Mouse (Mus musculus): Measurements from ENCODE around the gene Ap3b1. TPM values are rescaled to one million over a fixed set of nuclear protein-coding genes. Genes with fewer than 3 reads are reported as not detected.

Gene Ap3b1
- polyA plus RNA-seq, 1 experiment from 2014 or later: 51.4 TPM

DNA sequence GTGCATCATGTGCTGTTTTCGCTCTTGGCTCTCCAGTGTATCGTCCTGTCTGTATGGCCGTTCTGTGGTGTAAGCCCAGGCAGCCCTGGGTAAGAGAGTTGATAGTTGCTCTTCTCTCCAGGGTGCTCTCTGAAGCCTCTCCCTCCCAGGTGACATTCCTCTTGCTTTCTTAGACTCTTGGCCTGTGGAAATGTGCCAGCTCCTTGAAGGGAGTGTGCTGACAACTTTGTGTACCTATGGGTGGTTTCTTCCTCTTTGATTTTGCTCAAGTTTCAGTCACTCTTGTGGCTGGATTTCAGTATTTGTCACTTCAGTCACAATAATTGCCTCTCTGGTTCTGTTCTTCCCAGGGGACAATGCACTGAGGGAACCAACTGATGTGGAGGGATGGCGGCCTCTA, 20.2 kb downstream of the Ap3b1 start:
- no peaks in the 10 kb centered on the region for H3K9me3 ChIP-seq
- WGBS: 82% methylated on average over 4 of the region's 4 CpGs
- no peak overlapping the region for H3K4me3 ChIP-seq
- H3K4me1 ChIP-seq: peaks cover 11% of the 10 kb centered on the region; the same call in 1 of the 2 replicates
- H3K27me3 ChIP-seq: no peaks in the 10 kb centered on the region
- no peak for ATAC-seq (ENCODE audit: insufficient number of reproducible peaks, insufficient read depth, low FRiP score, low TSS enrichment)
- no peak overlapping the region for H3K4me2 ChIP-seq (replicated peaks)
- no peak overlapping the region for H3K27ac ChIP-seq
- no peak overlapping the region for H3K9ac ChIP-seq
- H3K36me3 ChIP-seq: no peaks in the 10 kb centered on the region; the same call in 1 of the 2 replicates

DNA sequence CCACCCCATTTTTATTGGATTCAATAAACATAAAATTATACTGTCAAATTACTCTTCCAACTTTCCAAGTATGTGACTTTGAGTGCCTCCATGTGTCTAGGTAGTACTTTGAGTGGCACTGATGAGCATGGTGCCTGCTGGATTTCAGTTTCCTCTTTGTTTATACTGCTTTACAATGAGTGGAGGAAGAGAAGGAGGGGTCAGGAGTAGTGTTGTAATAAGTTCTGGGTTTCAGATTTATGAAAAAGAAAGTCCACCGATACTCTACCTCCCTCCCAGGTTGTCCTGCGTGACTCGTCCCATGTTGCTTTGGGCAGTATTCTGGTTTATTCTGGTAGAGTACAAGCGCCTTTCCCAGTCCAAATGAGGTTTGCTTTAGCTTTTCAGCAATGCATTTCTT, 22.7 kb downstream of the Ap3b1 start:
- Histone ChIP-seq H3K36me3 (no peaks in the 10 kb centered on the region), H3K9me3 (no peaks in the 10 kb centered on the region), H3K9ac (no peak overlapping the region), H3K27me3 (no peaks in the 10 kb centered on the region), H3K4me3 (no peak overlapping the region), H3K4me1 (peaks cover 11% of the 10 kb centered on the region; the same call in 1 of the 2 replicates), H3K27ac (no peak overlapping the region), H3K4me2 (replicated peaks) (no peak overlapping the region)
- no peak for ATAC-seq (ENCODE audit: insufficient number of reproducible peaks, insufficient read depth, low FRiP score, low TSS enrichment)
- 78% methylated on average over 4 of the region's 4 CpGs for WGBS

DNA sequence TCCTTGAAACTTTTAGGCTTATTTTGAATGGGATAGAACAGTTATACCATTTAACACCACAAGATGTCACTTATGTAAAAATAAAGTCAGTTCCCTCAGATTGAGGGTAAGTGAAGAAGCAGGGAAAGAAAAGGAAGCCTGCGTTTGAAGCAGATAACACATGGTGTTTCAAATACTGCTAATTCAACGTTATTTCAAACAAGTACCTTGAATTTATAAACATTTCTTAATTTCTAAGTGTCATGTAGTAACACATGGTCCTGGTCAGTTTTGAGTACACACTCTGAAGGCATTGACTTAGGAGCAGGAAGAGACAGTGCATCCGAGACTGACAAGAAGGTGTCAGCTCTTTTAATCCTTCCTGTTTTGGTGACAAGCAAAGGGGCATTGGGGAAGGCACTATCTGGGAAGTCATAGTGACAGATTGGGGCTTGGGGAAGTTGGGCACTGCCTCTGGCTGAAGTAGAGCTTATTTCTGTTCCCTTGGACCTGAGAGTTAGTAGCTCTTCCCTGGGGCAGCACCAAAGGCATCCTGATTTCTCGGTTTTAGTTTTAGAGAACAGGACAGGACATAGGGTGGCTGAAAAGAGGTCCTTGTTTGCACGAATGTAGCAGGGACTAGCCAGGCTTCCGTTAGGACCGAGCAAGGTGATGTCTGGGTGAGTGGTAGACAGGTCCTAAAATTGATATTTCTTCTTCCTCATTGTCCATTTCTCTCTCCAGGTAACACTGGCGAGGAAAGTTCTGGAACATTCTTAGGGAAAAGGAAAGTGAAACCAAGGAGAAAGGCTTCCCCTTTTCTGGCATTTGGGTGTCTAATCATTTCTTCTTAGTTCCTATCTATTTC, 23.3 kb downstream of the Ap3b1 start:
- 66% methylated on average over 8 of the region's 8 CpGs for WGBS
- Histone ChIP-seq H3K27me3 (no peaks in the 10 kb centered on the region), H3K27ac (no peak overlapping the region), H3K9ac (no peak overlapping the region), H3K4me3 (no peak overlapping the region), H3K4me2 (replicated peaks) (no peak overlapping the region), H3K4me1 (peaks cover 11% of the 10 kb centered on the region; the same call in 1 of the 2 replicates), H3K36me3 (no peaks in the 10 kb centered on the region), H3K9me3 (no peaks in the 10 kb centered on the region)
- no peak for ATAC-seq (ENCODE audit: insufficient number of reproducible peaks, insufficient read depth, low FRiP score, low TSS enrichment)

DNA sequence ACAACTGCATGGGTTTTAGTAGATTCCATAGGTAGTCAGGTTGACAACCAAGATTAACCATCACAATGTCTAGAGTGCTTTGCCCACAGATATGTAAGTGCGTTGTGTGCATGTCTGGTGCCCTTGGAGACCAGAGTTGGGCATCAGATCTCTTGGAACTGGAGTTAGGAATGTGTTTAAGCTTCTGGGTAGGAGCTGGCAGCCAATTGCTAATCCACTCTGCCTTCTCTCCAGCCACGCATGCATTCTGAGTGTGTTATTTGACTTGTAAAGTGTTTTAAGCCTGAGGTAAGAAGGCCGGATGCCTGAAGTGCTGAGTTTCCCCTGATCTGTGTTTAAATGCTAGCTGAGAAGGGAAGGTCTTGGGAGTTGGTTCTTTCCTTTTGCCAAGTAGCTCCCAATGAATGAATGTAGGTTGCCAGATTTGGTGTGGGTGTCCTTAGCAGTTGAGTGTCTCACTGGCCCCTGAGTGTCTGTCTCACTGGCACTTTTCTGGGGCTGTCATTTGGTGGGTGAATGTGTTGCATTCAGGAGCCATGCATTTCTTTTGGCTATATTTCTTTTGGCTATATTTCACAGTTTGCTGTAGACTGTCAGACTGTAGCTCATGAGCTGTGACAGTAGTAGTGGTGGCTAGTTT, 26.3 kb downstream of the Ap3b1 start:
- H3K9ac ChIP-seq: no peak overlapping the region
- H3K27ac ChIP-seq: no peak overlapping the region
- no peaks in the 10 kb centered on the region for H3K27me3 ChIP-seq
- no peaks in the 10 kb centered on the region for H3K36me3 ChIP-seq
- no peaks in the 10 kb centered on the region for H3K9me3 ChIP-seq
- H3K4me2 ChIP-seq (replicated peaks): no peak overlapping the region
- WGBS: 90% methylated on average over 3 of the region's 3 CpGs
- H3K4me1 ChIP-seq: peaks cover 4% of the 10 kb centered on the region; the same call in 1 of the 2 replicates
- no peak for ATAC-seq (ENCODE audit: insufficient number of reproducible peaks, insufficient read depth, low FRiP score, low TSS enrichment)
- H3K4me3 ChIP-seq: no peak overlapping the region

DNA sequence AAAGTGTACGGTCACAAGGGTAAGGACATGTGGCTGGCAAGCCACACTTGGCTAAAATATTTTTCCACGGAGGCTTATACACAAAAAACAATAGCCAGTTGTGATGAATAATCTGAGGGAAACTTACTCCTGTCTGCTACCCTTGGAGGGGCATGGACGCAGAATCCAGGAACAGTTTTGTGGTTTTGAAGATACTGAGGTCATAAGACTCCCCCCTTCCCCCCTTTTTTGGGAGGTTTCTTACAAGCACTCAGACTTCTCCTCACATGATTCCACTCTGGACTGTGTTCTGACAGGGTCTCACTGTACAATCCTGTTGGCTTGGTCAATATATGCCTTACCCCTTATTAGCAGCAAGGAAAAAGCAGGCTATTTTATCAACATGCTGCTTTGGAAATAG, 29.8 kb downstream of the Ap3b1 start:
- Histone ChIP-seq H3K9me3 (no peaks in the 10 kb centered on the region), H3K36me3 (no peaks in the 10 kb centered on the region), H3K4me1 (peaks cover 4% of the 10 kb centered on the region; the same call in 1 of the 2 replicates), H3K27ac (no peak overlapping the region), H3K4me2 (replicated peaks) (no peak overlapping the region), H3K9ac (no peak overlapping the region), H3K4me3 (no peak overlapping the region), H3K27me3 (no peaks in the 10 kb centered on the region)
- no peak for ATAC-seq (ENCODE audit: insufficient number of reproducible peaks, insufficient read depth, low FRiP score, low TSS enrichment)
- 74% methylated on average over 3 of the region's 3 CpGs for WGBS

DNA sequence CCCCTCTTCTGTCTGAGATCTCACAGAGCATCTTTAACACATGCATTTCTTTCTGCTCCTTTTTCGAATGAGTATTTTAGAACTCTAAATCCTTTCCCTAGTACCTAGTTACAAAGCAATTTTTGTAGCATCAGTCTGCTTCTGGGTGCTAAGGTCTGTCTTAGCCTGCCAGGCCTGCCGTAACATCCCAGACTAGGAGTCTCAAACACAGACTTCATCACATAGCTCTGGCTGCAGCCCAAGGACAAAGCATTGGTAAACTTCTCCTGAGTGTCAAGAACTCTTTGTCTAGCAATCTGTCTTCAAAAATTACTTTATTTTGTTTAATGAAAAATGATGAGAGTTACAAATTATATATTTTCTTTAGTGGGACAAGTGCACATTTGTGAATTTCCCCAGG, 30.8 kb downstream of the Ap3b1 start:
- no peak for ATAC-seq (ENCODE audit: insufficient number of reproducible peaks, insufficient read depth, low FRiP score, low TSS enrichment)
- Histone ChIP-seq H3K4me3 (no peak overlapping the region), H3K27ac (no peak overlapping the region), H3K27me3 (no peaks in the 10 kb centered on the region), H3K4me2 (replicated peaks) (no peak overlapping the region), H3K9ac (no peak overlapping the region), H3K9me3 (no peaks in the 10 kb centered on the region), H3K4me1 (peaks cover 4% of the 10 kb centered on the region; the same call in 1 of the 2 replicates), H3K36me3 (no peaks in the 10 kb centered on the region)
- WGBS: 81% methylated on average over 2 of the region's 2 CpGs

DNA sequence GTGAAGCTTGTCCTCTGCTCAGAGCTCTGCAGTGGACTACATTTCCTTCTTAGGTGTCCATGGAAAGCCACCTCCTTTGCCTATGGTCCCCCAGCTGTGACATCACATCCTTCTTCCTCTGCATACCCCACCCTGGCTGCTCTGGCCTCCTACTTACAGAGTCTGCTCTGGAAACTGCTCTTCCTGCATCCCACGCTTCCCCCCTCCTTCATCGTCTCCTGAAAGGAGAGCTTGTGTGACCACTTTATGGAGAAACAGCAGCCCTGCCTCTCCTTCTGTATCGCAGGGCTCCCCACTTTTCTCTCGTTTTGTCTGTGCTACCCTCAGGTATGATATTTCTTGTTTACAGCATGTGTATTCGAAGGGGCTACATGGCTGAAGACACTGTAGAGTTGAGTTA, 33.5 kb downstream of the Ap3b1 start:
- no peak for ATAC-seq (ENCODE audit: insufficient number of reproducible peaks, insufficient read depth, low FRiP score, low TSS enrichment)
- 89% methylated on average over 5 of the region's 5 CpGs for WGBS
- peaks cover 13% of the 10 kb centered on the region; the same call in 1 of the 2 replicates for H3K36me3 ChIP-seq
- H3K4me1 ChIP-seq: peaks cover 4% of the 10 kb centered on the region; the same call in 1 of the 2 replicates
- H3K9me3 ChIP-seq: no peaks in the 10 kb centered on the region
- no peak overlapping the region for H3K27ac ChIP-seq
- no peak overlapping the region for H3K4me2 ChIP-seq (replicated peaks)
- H3K27me3 ChIP-seq: no peaks in the 10 kb centered on the region
- H3K9ac ChIP-seq: no peak overlapping the region
- no peak overlapping the region for H3K4me3 ChIP-seq

DNA sequence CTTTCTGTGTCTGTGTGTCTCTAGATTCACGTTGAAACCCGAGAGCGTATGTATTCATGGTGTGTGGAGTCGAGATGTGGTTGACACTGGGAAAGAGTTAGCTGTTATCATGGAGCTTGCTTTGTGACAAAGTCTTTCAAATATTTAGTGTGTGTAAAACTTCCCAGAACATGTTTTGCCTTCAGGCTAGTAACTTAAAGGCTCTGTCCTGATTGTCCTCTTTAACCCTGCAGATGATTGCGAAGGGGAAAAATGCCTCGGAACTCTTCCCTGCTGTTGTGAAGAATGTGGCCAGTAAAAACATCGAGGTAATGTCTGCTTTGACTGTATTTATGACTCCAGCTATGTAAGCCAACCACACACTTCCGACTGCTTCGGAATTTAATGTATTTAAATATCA, 35.7 kb downstream of the Ap3b1 start:
- Histone ChIP-seq H3K36me3 (peaks cover 13% of the 10 kb centered on the region; the same call in 1 of the 2 replicates), H3K4me1 (no peaks in the 10 kb centered on the region), H3K4me3 (no peak overlapping the region), H3K27me3 (no peaks in the 10 kb centered on the region), H3K9ac (no peak overlapping the region), H3K9me3 (no peaks in the 10 kb centered on the region), H3K4me2 (replicated peaks) (no peak overlapping the region), H3K27ac (no peak overlapping the region)
- 69% methylated on average over 9 of the region's 9 CpGs for WGBS
- no peak for ATAC-seq (ENCODE audit: insufficient number of reproducible peaks, insufficient read depth, low FRiP score, low TSS enrichment)

DNA sequence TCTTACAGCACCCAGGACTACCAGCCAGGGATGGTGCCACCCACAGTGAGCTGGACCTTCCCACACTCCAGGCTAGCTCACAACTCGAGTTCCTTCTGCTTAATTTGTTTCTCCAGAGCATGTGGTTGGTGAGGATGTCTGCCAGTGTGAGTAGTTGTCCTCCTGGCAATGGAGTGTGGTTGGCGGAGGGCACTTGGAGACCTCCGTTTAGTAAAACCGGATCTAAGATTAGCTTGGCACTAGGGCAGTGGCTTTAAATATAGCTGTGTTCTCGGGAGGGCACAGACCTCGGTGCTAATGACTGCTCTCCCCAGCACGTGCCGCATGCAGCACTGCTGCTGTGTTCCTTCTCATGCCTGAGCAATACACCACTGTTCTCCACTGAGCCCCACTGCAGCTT, 37.0 kb downstream of the Ap3b1 start:
- H3K27ac ChIP-seq: no peak overlapping the region

DNA sequence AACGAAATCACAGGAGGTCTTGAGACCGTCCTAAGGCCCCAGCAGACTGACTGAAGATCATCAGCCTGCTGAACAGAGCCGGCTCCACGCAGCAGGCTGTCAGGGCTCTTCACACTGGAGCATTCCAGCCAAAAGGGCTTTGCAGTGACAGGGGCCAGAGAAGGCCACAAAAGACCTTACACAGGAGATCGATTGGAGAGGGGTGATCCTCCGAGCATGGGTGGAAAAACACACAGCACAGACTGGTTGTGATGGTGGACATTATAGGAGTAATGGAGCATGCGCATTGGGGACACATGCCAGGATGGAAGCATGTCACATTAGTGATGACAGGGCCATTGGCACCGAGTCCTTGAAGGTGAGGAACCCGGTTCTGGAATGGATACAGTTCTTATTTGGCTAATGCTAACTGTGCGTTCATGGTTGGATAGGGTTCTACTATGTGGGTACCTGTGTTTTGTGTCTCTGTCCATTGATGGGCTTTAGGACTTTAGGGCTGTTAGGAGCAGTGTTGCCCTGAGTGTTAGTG, 37.7 kb downstream of the Ap3b1 start:
- Histone ChIP-seq H3K27me3 (no peaks in the 10 kb centered on the region), H3K4me1 (no peaks in the 10 kb centered on the region), H3K9me3 (no peaks in the 10 kb centered on the region), H3K36me3 (peaks cover 13% of the 10 kb centered on the region; the same call in 1 of the 2 replicates), H3K4me3 (no peak overlapping the region), H3K9ac (no peak overlapping the region), H3K4me2 (replicated peaks) (no peak overlapping the region), H3K27ac (no peak overlapping the region)
- 92% methylated on average over 10 of the region's 10 CpGs for WGBS
- no peak for ATAC-seq (ENCODE audit: insufficient number of reproducible peaks, insufficient read depth, low FRiP score, low TSS enrichment)

More for the DNA sequence above, 37.0 kb downstream of the Ap3b1 start:
- H3K9me3 ChIP-seq: no peaks in the 10 kb centered on the region
- H3K4me2 ChIP-seq (replicated peaks): no peak overlapping the region
- 93% methylated on average over 8 of the region's 8 CpGs for WGBS
- ATAC-seq (ENCODE audit: insufficient number of reproducible peaks, insufficient read depth, low FRiP score, low TSS enrichment): no peak
- no peaks in the 10 kb centered on the region for H3K4me1 ChIP-seq
- no peak overlapping the region for H3K4me3 ChIP-seq
- peaks cover 13% of the 10 kb centered on the region; the same call in 1 of the 2 replicates for H3K36me3 ChIP-seq
- no peaks in the 10 kb centered on the region for H3K27me3 ChIP-seq
- no peak overlapping the region for H3K9ac ChIP-seq

DNA sequence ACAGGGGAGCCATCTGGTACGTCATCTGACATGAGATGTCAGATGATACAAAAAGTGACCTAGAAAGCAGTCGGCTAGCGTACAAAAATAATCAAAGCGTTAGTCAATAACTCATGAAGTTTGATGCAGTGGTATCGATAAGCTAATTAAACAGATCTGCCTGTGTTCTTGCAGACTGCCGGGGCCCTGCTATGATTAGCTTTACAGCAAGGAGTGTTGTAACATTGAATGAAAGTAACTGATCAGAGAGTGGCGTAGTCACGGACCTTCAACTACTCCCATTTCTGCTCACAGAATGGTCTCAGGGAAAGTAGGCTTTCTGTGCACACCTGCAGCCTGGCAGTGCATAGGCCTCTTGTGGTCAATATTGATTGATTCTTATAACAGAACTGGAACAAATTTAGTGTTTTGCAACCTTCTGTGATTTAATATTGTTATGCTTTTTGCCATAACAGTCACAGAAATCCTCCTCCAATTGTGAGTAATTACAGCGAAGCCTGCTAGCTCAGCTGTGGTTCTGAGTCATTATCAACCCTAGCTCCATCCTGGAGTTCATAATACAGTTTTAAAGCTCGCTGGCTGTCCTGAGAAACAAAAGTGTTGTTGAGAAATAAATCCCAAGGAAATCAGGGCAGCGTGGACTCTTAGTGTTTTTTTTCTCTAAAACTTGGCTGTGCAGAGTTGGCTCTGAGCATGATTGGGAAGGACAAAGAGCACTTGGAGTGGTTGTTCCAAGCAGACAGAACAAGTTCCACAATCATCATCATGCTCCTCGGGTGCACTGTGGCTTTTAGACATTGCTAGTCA, 40.0 kb downstream of the Ap3b1 start:
- no peaks in the 10 kb centered on the region for H3K27me3 ChIP-seq
- no peak overlapping the region for H3K27ac ChIP-seq
- no peak for ATAC-seq (ENCODE audit: insufficient number of reproducible peaks, insufficient read depth, low FRiP score, low TSS enrichment)
- 82% methylated on average over 12 of the region's 12 CpGs for WGBS
- H3K9me3 ChIP-seq: no peaks in the 10 kb centered on the region
- peaks cover 22% of the 10 kb centered on the region for H3K36me3 ChIP-seq
- no peaks in the 10 kb centered on the region for H3K4me1 ChIP-seq
- no peak overlapping the region for H3K9ac ChIP-seq
- no peak overlapping the region for H3K4me2 ChIP-seq (replicated peaks)
- H3K4me3 ChIP-seq: no peak overlapping the region
